Mouse (Mus musculus) 3T3-L1 (cell line): ENCODE measurements around the gene Rnf222.

ENCODE experiments used
- DNase-seq: peaks from one replicate; pipeline ENCODE4 v3.0.0-alpha.2; 2015; ENCODE audit warnings: low read depth, low spot score

Gene Rnf222

DNA sequence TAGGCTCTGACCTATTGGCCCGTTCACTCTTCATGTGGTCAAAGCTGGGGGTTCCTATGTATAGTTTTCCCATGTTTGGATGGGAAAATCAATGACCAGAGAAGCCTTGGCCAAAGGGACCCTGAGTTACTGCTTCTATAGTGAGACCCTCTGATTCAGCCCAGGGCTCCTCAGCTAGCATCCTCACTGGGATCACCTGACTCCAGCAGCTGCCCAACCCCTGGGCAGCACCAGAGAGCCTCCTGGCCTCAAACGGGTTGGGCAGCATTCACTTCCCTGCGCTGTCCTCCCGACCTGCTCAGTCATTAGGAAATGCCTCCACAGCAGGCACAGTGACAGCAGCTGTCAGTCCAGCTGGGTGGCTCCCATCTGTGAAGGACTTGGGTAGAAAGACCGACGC is at the start of gene Rnf222:
Rnf222 (plus strand) TSS at position 301 of the 400 bp plus-strand sequence.
- no peak for DNase-seq

DNA sequence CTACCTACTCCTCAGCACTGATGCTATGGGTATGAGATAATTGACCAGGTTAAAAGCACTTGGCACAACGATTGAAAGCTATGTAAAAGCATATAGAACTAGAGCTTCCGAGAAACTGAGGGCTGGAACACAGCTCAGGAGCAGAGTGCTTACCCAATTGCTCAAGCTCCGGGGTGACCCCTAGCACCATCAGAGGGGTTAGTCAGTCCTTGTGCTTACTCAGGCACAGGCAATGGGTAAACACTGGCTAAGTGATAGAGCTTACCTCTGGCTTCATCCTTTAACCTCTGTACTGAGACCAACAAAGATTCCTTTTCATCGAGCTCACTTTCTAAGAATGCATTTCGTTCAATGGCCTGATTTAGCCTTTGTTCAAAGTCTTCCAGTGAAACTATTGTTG is 48.7 kb upstream of the Rnf222 start:
- DNase-seq: no peak

DNA sequence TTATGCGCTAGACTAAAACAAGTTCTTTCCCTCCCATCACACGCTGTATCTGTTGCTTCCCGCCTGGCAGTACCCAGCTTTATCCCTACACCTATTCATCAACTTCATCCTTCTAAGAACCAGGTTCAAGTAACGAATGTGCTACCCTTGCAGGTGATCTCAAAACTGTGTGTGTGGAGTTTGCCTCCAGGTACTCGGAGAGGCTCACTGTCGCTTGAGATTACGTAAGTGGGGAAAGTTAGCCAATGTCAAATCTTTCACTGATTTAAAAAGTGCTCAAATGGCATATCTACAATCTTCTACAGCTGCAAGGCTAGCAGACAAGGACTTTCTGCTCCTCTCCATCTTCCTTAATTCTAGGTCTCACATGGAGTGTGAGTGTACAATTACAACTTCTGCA is 37.5 kb upstream of the Rnf222 start:
- no peak for DNase-seq

DNA sequence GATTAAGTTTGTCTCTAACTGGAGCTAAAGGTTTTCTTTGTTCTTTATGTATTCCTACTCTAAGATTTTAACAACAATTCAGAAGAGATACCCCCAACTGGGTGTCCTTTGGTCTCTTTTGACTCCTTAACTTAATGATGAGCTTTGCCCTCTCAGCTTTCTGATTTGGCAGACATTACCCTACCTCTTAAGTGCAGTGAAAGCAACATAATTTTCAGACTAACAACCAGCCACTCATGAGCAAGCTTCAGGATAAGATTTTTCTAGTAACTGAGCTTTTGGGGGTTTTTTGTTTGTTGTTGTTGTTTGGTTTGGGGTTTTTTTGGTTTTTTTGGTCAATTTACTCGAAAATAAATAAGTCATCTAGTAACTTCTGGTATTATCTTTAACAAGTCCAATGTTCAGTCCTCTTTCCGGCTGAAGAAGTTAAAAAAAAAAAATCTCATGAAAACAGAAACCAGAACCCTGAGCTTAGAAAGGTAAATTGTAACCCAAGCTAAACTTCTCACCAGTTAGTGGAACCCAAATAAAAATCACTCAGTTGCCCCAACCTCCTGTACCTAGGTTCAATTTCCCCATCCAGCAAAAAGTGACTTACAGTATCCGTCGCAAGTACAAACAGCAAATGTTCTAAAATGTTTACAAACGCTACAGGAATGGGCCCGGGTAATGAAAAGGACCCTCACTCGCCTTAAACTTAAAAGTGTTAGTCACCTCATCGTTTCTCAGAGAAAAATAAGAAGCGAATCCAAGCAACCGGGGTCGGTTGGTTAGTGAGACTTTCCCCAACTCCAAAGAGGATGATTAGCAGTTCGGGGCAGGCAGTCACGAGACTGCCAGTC is 36.5 kb upstream of the Rnf222 start:
- DNase-seq: no peak

DNA sequence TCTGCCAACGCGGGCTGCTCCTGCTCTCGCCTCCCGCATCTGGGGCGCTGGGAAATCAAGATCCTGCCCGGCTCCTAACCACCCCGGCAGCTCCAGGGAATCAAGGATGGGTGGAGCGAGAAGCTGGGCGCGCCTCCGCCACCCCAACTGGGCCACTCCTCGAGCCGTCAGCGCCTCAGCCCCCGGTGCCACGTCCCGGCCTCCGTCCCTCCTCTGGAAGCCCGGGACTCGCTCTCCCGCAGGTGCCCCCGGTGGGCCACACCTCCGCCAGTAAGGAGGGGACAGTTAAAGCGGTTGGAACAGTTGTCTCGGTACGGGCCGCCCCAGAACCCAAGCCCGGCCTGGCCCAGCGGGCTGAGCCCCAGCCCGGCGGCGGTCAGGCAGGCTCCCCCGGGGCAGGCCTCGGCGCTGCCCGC is 35.9 kb upstream of the Rnf222 start:
- peak; percentile 81 for DNase-seq

DNA sequence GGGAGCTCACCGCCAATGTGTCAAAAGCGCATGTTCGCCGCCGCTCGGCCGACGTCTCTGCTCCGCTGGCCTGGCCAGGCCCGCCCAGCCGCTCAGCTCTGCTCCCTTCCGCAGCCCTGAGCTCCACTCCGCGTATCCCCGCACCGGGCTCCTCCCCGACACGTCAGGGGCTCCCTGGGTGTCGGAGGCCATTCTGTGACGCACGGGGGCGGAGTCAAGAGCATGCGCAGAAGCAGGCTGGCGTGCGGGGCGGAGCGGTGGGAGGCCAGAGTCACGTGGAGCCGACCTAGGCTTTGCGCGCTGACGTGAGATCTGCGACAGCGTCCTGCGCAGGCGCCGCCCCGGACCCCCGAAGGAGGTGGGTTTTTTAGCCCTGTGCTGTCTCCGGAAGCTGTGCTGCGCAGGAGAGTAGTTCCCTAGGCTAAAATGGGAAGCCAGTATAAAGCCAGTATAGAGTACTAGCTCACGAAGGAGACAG is 35.4 kb upstream of the Rnf222 start:
- peak; percentile 98 for DNase-seq

DNA sequence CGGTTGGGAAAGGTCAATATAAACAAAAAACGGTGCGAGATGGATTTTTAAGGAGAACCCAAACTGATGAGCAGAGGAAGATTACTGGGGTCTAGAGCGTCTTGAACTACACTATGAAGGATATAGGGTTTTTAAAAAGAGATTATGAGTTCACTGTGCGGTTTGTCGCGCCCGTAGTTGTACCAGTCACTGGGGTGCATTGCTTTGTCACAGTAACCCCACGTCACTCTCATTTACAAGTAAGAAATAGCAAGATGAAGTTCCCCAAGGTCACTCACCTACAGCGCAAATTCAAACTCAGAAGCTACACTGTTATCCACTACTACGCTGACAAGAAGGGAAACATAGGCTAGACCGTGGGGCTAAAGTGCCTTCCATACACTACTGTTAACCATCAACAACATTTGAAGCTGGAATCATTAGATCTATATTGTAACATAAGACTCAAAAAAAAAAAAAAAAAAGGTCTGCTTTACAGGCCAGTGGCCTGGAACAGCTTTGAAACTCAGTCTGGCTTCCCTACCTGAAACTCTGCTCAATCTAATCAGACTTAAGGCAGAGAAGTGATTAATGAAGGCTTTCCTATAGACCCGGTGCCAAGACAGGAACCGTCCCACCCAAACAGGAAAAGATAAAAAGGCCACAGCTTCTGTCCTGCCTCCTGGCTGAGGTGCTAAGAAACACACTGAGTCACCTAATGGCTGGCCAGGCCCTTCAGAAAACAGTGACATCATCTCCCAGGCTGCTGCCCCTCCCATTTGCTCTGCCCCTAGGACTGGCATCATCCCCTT is 34.5 kb upstream of the Rnf222 start:
- DNase-seq: peak; percentile 83

DNA sequence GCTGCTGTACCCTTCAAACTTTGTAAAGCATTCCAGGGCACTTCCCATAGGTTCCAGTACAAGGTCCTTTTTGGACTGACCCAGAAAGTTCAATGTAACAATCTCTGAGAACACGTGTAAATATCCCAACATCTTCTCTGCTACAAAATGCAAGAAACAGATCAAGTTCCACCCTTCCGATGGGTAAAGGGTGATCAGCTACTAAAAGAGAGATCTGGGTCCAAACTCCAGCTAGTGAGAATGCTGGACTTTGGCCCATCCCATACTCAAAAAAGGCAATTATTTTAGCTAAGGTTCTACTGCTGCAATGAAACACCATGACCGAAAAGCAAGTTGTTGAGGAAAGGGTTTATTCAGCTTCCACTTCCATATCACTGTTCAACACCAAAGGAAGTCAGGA is 33.7 kb upstream of the Rnf222 start:
- no peak for DNase-seq

DNA sequence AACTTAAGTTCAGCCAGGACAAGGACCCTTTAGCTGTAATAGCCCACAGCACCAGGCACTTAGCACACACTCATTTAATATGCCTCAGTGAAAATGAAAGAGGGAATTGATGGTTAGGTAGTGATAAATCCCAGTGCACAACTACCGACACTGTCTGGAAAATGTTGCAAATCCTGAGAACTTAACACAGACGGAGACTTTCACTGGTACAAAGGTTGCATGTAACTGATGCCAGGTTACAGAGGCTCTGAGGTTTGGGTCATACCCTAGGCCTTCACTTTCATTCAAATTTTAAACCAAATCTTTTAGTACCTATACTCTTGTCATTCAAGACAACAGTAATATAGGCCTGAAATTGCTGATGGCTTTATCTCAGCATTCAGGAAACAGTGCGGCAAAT is 31.0 kb upstream of the Rnf222 start:
- DNase-seq: no peak

DNA sequence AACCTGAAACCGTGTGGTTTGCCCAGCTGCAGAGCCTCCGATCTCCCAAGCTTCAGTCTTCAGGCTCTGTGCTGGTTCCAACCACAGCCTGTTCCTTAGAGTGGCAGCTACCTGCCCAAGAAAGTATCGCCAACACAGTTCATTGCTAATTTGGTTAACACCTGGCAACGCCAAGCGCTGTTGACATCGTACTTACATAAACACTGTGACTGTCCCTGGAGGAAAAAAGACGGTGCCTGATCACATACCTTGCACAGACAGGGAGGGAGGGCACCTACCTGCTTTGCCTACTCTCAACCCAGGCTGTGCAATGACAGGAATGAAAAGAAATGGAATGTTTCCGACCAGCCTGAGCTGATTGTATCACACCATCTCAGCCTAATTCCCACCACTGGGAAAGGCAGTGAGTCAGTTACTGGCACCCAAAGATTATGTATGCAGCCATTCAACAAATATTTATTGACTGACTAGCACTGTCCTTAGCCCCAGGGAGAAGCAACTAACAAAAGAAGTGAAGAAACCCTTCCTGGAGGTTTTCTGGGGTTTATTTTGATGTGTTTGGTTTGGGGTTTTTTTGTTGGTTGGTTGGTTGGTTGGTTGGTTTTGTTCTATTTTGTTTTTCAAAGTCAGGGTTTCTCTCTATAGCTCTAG is 28.3 kb upstream of the Rnf222 start:
- DNase-seq: peak; percentile 47

DNA sequence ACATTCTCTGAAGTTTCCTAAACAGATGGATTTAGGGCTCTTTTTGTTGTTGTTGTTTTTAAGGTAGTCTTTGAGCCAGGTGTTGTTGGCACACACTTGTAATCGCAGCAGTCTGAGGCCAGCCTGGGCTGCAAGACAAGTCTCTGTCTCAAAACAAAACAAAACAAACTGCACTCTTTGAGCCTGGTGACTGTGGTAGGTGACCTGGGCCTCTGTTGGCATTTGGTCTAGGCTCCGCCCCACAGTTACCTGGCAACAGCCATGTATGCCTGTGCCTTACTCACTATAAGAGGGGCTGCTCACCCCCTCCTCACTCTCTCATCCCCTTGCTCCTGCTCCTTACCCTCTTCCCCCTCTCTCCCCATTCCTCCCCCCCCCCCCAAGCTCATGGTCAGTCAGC is 26.1 kb upstream of the Rnf222 start:
- DNase-seq: no peak

DNA sequence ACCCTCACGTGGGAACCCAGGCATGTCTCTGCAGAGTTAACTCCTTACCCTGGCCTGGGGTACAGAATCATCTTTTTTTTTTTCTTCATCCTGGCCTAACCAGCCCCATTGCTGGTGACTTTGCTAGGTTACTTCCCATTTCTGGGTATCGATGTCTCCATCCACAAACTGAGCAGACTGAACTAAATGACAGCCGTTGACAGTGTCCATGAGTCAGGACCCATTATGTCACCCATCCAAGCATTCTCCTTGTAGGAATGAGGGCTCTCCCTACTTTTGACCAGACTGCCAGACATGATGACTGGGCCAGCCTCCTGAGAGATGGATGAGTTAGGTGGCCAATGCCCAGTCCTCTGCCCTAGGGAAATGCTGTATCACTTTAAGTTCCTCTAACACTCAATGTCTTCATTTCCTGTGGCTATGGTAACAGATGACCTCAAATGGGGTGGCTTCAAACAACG is 24.7 kb upstream of the Rnf222 start:
- peak; percentile 68 for DNase-seq

DNA sequence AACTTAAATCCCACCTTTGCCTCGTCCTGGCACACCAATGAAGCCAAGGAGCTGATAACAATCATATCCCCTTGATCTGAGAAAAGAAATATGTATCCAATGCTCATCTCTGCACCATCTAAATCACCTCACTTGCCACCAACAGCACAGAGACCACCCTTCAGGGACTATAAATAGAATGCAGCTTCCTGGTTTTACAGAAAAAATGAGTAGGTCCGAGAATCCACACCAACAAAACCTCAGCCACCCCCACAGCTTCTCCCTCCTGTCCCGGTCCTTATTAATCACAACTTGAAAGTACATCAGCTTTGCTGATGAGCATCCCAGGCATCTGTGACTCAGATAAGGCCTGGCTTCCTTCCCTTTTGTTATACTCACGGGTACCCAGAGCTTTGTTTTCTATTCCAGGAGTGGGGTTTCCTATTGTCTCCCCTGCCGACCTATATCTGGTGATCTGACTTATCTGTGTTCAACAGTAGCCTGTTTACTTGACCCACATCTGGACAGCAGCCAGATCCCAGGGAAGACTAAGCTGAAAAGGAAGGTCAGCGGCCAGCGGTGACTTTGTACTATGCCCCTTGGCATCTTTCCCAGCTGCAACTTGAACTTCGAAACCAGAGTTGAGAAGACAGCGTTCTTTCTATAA is 23.7 kb upstream of the Rnf222 start:
- DNase-seq: peak; percentile 78

DNA sequence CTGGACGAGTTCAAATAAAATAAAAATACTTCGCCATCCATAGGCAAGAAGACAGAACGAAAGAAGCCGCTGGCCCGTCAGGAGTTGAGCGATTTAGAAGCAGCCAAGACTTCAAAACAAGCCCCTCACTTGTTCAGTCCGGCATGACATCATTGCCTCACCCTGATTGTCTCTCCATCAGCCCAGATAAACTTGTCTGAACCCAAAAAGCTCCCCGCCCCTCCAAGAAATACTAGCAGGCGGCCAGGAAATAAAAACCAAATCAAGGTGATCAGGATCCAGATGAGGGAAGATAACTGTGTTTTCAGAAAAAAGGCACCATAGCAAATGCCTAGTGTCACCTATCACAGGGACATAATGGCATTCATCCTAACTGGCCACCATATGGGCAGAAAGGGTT is 17.1 kb upstream of the Rnf222 start:
- DNase-seq: no peak

DNA sequence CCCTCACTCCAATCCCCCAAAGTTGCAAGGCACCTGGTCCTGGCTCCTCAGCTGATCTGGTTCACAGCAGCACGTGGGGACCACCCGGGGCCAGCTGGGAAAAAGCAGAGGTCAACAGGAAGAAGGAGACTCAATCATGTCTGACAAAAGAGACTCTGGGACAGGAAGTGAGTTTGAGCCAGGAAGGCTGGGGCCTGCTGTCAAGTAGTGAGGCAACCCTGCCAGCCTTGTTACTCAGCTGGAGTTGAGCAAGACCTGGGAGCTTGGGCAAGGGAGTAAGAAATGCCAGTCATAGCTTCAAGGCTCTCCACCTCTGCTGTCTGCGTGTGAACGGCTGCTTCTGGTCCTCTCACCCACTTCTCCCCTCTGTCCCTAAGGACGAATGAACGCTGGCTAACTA is 16.6 kb upstream of the Rnf222 start, which contains the start of gene Ndel1:
Ndel1 (minus strand) TSS at position 111 of the 400 bp plus-strand sequence.
- peak; percentile 84 for DNase-seq

DNA sequence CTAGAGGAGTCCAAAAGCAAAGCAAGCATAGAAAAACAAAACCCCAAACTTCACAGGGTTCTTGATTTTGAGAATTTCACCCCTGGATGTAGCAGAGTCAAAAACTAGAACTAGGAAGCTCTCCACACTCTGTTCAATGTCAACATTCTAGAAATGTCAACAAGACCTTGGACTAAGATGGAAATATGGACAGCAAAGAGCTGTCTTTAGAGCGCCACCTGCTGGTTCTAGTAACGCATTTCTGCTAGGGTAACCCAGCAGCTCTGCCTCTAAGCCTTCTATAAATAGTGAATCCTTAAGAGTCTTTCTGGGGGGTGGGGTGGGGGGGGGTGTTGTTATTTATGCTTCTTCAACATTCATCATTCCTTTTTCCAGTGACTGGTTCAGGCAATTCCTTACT is 13.5 kb upstream of the Rnf222 start:
- DNase-seq: peak; percentile 87

DNA sequence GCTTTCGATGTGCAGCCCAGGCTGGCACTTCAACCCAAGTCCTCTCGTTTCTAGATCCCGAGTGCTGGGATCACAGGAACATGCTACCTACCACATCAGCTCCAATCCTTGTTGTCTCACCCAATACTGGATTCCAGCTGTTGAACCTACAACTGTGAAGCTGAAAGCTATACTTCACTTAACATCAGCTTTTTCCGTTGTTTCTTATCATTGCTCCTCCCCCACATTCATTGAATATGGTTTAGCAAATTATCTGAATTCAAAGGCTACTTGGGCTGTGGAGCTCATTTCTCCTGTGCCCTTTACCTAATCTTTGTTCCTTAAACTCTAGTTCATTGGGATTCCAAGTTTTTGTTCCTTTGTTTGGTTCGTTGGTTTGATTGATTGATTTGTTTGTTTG is 9.5 kb upstream of the Rnf222 start:
- DNase-seq: no peak

DNA sequence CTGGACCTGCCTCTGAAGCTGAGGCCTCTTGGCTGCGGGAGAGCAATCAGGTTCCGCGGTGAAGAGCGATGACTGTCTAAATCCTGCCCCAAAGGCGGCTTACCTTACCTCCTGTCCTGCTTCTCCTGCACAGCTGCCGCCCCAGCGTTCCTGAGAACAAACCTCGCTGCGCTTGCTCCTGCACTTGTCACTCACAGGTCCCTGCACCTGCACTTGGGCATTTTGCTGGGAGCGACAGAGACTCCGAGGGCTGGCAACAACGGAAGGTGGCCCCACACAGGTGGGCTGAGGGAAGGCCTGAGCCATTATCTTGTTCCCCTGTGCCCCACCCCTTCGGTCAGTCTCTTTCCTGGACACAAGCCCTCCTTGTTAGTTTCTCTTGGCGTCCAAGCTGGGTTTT is 6.2 kb upstream of the Rnf222 start:
- no peak for DNase-seq

DNA sequence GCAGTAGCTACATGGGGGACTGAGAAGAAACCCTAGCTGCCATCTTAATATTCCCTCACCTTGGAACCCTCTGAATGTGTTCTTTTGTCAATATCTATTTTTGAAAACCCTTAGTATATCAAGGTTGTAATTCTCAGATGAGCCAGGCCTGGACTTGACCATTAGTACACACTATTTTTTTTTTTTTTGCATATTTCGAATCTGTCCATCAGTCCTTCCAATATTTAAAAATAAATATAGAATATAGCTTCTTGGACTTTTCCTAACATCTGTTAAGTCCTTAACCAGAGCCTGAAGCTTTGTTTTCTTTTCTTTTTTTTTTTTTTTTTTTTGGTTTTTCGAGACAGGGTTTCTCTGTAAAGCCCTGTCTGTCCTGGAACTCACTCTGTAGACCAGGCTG is 4.5 kb upstream of the Rnf222 start:
- no peak for DNase-seq

DNA sequence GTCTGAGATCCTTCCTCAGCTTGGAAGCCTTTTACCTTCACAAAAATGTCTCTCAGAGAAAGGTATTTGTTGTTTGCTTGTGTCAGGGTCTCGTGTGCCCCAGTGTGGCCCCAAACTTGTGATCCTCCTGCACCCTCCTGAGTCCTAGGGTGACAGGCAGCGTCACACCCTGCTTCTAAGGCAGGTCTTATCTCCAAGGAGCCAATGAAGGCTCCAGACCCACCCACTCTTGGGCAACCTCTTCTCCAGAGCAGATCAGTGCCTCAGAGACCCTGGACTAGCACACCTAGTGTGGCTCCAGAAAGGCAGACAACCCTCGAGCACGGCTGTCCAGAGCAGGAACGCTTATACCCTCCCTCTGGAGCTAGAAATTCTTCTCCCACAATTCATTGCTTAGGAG is 4.0 kb upstream of the Rnf222 start:
- DNase-seq: no peak

DNA sequence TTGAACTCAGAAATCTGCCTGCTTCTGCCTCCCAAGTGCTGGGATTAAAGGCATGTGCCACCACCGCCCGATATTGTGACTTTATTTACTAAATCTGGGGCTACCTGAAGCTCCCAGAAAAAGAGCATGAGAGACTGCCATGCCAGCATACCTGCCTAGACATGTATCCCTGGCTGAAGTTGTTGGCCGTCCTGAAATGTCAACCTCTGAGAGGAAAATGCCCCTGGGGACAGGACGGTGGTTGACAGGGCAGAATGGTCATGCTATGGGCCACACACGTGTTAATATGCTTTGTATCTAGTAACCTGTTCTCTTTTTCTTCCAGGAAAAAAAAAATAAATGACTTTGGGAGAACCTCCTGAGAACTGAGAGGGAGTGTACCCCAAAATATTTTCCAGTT is 2.3 kb upstream of the Rnf222 start:
- no peak for DNase-seq

DNA sequence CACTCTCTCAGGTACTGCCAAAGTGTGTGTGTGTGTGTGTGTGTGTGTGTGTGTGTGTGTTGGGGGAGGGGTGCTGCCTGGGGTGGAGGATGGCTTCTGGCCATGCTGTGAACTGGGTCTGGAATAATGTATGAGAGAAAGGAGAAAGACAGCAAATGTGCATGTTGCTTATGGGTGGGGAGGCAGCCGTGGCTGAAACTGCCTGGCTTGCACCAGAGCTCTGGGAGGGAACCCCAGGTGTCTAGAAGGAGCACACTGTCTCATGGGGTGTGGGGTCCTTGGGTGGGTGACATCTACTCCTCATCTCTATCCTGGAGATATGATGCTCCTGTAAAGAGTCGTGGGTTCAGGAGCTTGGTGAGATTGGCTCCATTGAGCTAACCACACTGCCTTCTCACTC is 300 bp downstream of the Rnf222 start:
- DNase-seq: no peak
